Mouse (Mus musculus): ENCODE results near the gene Nufip2.

- no peak for TF ChIP-seq CTCF (IDR thresholded peaks at IDR 0.05)
- no peak for TF ChIP-seq EP300 (IDR thresholded peaks at IDR 0.05; ENCODE audit: insufficient read depth, low read depth, low read length)
Observed at GRCm38 (mm10) chr11:77783211-77783746, 97.3 kb downstream of the Nufip2 start.
